Mouse (Mus musculus) liver, adult 2 months (tissue): ENCODE data around the gene Cabp4.

Experiments
- CTCF ChIP-seq: fragments of 200-500 bp; IDR thresholded peaks from 2 replicates; pipeline ENCODE4 v1.5.1; 2011; ENCODE audit warnings: low read depth, low read length, control low read depth
- POLR2A ChIP-seq: fragments of 200-500 bp; IDR thresholded peaks from 2 replicates; pipeline ENCODE4 v1.6.1; 2011; ENCODE audit warnings: low read length, control low read depth; ENCODE audit not compliant: insufficient read depth; ENCODE audit errors: extremely low read depth

- TF ChIP-seq POLR2A (no peak), CTCF (no peak)
Observed at GRCm38 (mm10) chr19:4120496-4120895, 23.3 kb downstream of the Cabp4 start.
